In genomic region chr15:30964865-30965679, GRCm38 (mm10) we compare ENCODE assay signal across 25 mouse cellular contexts.
"Had no signal": no experiment of that assay in that cellular context is flagged by ENCODE, and none has a peak within 500 bp of the region (broad histone marks: within the 10 kb centered on the region; RNA-seq: fewer than 3 reads in every experiment).

No protein-coding gene starts in this region.

- H3K36me3 ChIP-seq: heart, embryonic 13.5 days; heart, embryonic 15.5 days; hindbrain, embryonic 10.5 days; hindbrain, embryonic 12.5 days; limb, embryonic 13.5 days; limb, embryonic 15.5 days; liver, embryonic 12.5 days had no signal

- H3K27ac ChIP-seq: gastrocnemius, adult 2 months; heart, embryonic 13.5 days; heart, embryonic 15.5 days; hindbrain, embryonic 10.5 days; hindbrain, embryonic 12.5 days; hindbrain, embryonic 14.5 days; limb, embryonic 13.5 days; limb, embryonic 15.5 days; liver, embryonic 12.5 days; liver, embryonic 14.5 days had no signal

- H3K4me1 ChIP-seq: heart, embryonic 13.5 days; heart, embryonic 15.5 days; hindbrain, embryonic 12.5 days; limb, embryonic 13.5 days; limb, embryonic 15.5 days; liver, embryonic 12.5 days had no signal

- H3K27me3 ChIP-seq: heart, embryonic 13.5 days; heart, embryonic 15.5 days; hindbrain, embryonic 12.5 days; limb, embryonic 13.5 days; limb, embryonic 15.5 days; liver, embryonic 12.5 days had no signal

- ATAC-seq: forebrain, embryonic 16.5 days; hindbrain, embryonic 16.5 days; intestine, embryonic 16.5 days; liver, embryonic 12.5 days had no signal

- H3K4me3 ChIP-seq: gastrocnemius, adult 2 months; heart, embryonic 13.5 days; heart, embryonic 15.5 days; hindbrain, embryonic 10.5 days; hindbrain, embryonic 12.5 days; limb, embryonic 13.5 days; limb, embryonic 15.5 days; liver, embryonic 12.5 days had no signal

- H3K9ac ChIP-seq: heart, embryonic 13.5 days; heart, embryonic 15.5 days; hindbrain, embryonic 12.5 days; hindbrain, embryonic 14.5 days; limb, embryonic 13.5 days; limb, embryonic 15.5 days; liver, embryonic 12.5 days; liver, embryonic 14.5 days had no signal

- H3K4me2 ChIP-seq: heart, embryonic 11.5 days; heart, embryonic 13.5 days; heart, embryonic 15.5 days; hindbrain, embryonic 12.5 days; hindbrain, embryonic 14.5 days; limb, embryonic 13.5 days; limb, embryonic 15.5 days; liver, embryonic 12.5 days had no signal

- H3K9me3 ChIP-seq: heart, embryonic 13.5 days; heart, embryonic 15.5 days; hindbrain, embryonic 10.5 days; hindbrain, embryonic 12.5 days; limb, embryonic 13.5 days; limb, embryonic 15.5 days; liver, embryonic 12.5 days had no signal

- DNase-seq: gastrocnemius, adult 2 months; gastrocnemius, postnatal 10 days; gastrocnemius, postnatal 25 days; heart, adult 18-20 months; heart, postnatal 14 days; heart, postnatal 36 days; kidney, adult 11 months; kidney, postnatal 10 days; kidney, postnatal 36 days; layer of hippocampus, adult 9-11 months; layer of hippocampus, postnatal 36 days; left cerebral cortex, postnatal 4 days had no signal
